Mouse (Mus musculus) E14TG2a.4 (cell line): ENCODE measurements around the gene Mtap.

Source experiments
- CTCF ChIP-seq: conservative IDR thresholded peaks from 2 replicates; pipeline ENCODE4 v1.5.1; 2014; ENCODE audit warnings: low read length
- NANOG ChIP-seq: IDR thresholded peaks from 2 replicates; pipeline ENCODE4 v1.6.1; 2014; ENCODE audit warnings: borderline replicate concordance, low read length, mixed read lengths

GRCm38 (mm10) chr4:89131795-89132194, 5.1 kb upstream of the Mtap start:
- TF ChIP-seq CTCF (no peak), NANOG (no peak)
